Mouse (Mus musculus) embryonic fibroblast, embryonic 13.5 days (primary cell): ENCODE measurements around the gene Atg16l2. TPM values are rescaled to one million over a fixed set of nuclear protein-coding genes. Genes with fewer than 3 reads are reported as not detected.

ENCODE experiments used
- H3K27ac ChIP-seq: 2 replicates; pipeline ENCODE4 v1.5.1; 2012; ENCODE audit warnings: low read length, control low read depth, inconsistent platforms; ENCODE audit not compliant: insufficient read depth
- H3K4me1 ChIP-seq: 2 replicates; pipeline ENCODE4 v1.6.1; 2011; ENCODE audit warnings: low read length; ENCODE audit not compliant: control insufficient read depth, insufficient read depth
- H3K4me3 ChIP-seq: 2 replicates; pipeline ENCODE4 v1.5.1; 2011; ENCODE audit warnings: mild to moderate bottlenecking, control low read depth, low read length; ENCODE audit not compliant: insufficient read depth
- CTCF ChIP-seq: IDR thresholded peaks from 2 replicates; pipeline ENCODE4 v1.5.1; 2011; ENCODE audit warnings: mild to moderate bottlenecking, control low read depth, low read length, moderate library complexity, borderline replicate concordance; ENCODE audit not compliant: insufficient read depth
- POLR2A ChIP-seq: IDR thresholded peaks from 2 replicates; pipeline ENCODE4 v1.6.1; 2011; ENCODE audit warnings: low read depth, mild to moderate bottlenecking, control low read depth, low read length, moderate library complexity
- polyA plus RNA-seq: library from polyadenylated mRNA; stranded (reverse); fragments of >200 nt; gene quantifications from 2 replicates; pipeline ENCODE4 v1.2.4, GENCODE M21; 2011; ENCODE audit warnings: low read depth; ENCODE audit not compliant: missing spikeins, insufficient read length

Gene Atg16l2
- polyA plus RNA-seq, 1 experiment: 16.3 TPM

- Histone ChIP-seq H3K27ac (no peak overlapping the region), H3K4me1 (no peaks in the 10 kb centered on the region), H3K4me3 (no peak overlapping the region)
- TF ChIP-seq CTCF (no peak), POLR2A (no peak)
These were observed 49.0 kb downstream of the Atg16l2 start for GRCm38 (mm10) chr7:101253071-101253470.

GRCm38 (mm10) chr7:101249173-101249572 is 52.9 kb downstream of the Atg16l2 start:
- TF ChIP-seq CTCF: no peak
- no peak for TF ChIP-seq POLR2A
- Histone ChIP-seq H3K4me3 (no peak overlapping the region), H3K27ac (no peak overlapping the region), H3K4me1 (peaks cover 7% of the 10 kb centered on the region)

GRCm38 (mm10) chr7:101248760-101249159 is 53.3 kb downstream of the Atg16l2 start:
- no peak for TF ChIP-seq CTCF
- TF ChIP-seq POLR2A: no peak

DNA sequence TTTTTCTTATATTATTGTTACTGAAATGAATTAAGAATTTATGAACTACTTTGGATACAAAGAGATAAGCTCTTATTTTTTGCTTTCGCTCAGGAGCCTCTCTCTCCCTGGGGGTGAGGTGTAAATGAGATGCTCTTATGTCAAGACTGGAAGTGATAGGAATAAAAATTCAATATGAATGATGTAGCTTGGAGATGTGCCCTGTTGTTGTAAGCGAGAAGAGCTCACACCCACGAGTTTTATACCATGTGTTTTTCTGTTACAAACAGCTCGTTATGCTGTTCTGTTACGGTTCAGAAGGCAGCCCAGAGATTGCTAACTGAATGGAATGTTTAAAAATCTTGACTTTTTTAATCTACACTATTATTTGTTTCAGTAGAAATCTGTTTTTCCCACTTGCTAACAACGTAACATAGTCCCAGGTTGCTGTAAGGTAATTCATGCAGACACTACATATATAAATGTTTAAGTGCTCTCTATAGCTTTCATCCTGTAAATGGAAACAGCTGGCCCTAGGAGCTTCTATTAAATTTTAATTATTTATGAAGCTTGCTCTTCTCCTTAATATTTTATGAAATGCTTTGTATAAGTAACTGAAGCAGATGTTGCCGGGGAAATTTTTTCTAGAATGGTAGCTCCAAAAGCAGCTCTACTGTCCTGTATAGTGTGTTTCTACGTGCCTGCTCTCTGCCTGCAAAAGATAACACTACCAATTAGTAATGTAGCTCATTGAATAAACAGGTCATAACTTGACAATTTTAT is 65.2 kb downstream of the Atg16l2 start:
- H3K4me3 ChIP-seq: no peak overlapping the region

More at GRCm38 (mm10) chr7:101248760-101249159, 53.3 kb downstream of the Atg16l2 start:
- Histone ChIP-seq H3K4me1 (peaks cover 7% of the 10 kb centered on the region), H3K27ac (no peak overlapping the region), H3K4me3 (no peak overlapping the region)

GRCm38 (mm10) chr7:101232716-101233115 is 69.3 kb downstream of the Atg16l2 start:
- H3K27ac ChIP-seq: no peak overlapping the region
- TF ChIP-seq POLR2A (no peak), CTCF (no peak)
- H3K4me1 ChIP-seq: no peaks in the 10 kb centered on the region
- no peak overlapping the region for H3K4me3 ChIP-seq

More for the DNA sequence above, 65.2 kb downstream of the Atg16l2 start:
- no peak overlapping the region for H3K27ac ChIP-seq
- H3K4me1 ChIP-seq: no peaks in the 10 kb centered on the region
- TF ChIP-seq POLR2A (no peak), CTCF (no peak)

GRCm38 (mm10) chr7:101231458-101231857 is 70.6 kb downstream of the Atg16l2 start:
- H3K27ac ChIP-seq: no peak overlapping the region
- TF ChIP-seq CTCF (no peak), POLR2A (no peak)
- no peak overlapping the region for H3K4me3 ChIP-seq
- no peaks in the 10 kb centered on the region for H3K4me1 ChIP-seq

- H3K4me1 ChIP-seq: no peaks in the 10 kb centered on the region
- TF ChIP-seq POLR2A (no peak), CTCF (no peak)
- H3K27ac ChIP-seq: no peak overlapping the region
- no peak overlapping the region for H3K4me3 ChIP-seq
These were observed 72.7 kb downstream of the Atg16l2 start for GRCm38 (mm10) chr7:101229336-101229735.

- TF ChIP-seq CTCF (no peak), POLR2A (no peak)
- Histone ChIP-seq H3K4me3 (no peak overlapping the region), H3K27ac (no peak overlapping the region)
These were observed 78.5 kb downstream of the Atg16l2 start for GRCm38 (mm10) chr7:101223501-101223900.

GRCm38 (mm10) chr7:101216724-101217123 is 85.3 kb downstream of the Atg16l2 start:
- Histone ChIP-seq H3K27ac (no peak overlapping the region), H3K4me3 (no peak overlapping the region), H3K4me1 (no peaks in the 10 kb centered on the region)
- TF ChIP-seq POLR2A (no peak), CTCF (no peak)

More at GRCm38 (mm10) chr7:101223501-101223900, 78.5 kb downstream of the Atg16l2 start:
- no peaks in the 10 kb centered on the region for H3K4me1 ChIP-seq

GRCm38 (mm10) chr7:101213515-101214263 is 88.4 kb downstream of the Atg16l2 start:
- TF ChIP-seq CTCF (no peak), POLR2A (no peak)
- no peak overlapping the region for H3K27ac ChIP-seq
- no peaks in the 10 kb centered on the region for H3K4me1 ChIP-seq
- no peak overlapping the region for H3K4me3 ChIP-seq

Other genes starting within 250 kb of the Atg16l2 start
- 29.0 and 30.3 TPM in 2 replicates for gene Fchsd2, start 209.4 kb downstream of the Atg16l2 start, polyA plus RNA-seq
- gene Stard10, start 14.8 kb upstream of the Atg16l2 start, polyA plus RNA-seq: 13.1 and 13.5 TPM in 2 replicates
- gene Arap1, start 45.8 kb upstream of the Atg16l2 start, polyA plus RNA-seq: 64.2 and 115 TPM in 2 replicates
- 0.54 and 0.95 TPM in 2 replicates for gene Gm45837, start 108.6 kb upstream of the Atg16l2 start, polyA plus RNA-seq
- gene Pde2a, start 119.4 kb upstream of the Atg16l2 start, polyA plus RNA-seq: not detected in 2 replicates